Mouse (Mus musculus): Measurements from ENCODE around the gene 4931429L15Rik. TPM values are rescaled to one million over a fixed set of nuclear protein-coding genes. Genes with fewer than 3 reads are reported as not detected.

Gene 4931429L15Rik
- total RNA-seq, 2 experiments from 2014 or later, result not detected

DNA sequence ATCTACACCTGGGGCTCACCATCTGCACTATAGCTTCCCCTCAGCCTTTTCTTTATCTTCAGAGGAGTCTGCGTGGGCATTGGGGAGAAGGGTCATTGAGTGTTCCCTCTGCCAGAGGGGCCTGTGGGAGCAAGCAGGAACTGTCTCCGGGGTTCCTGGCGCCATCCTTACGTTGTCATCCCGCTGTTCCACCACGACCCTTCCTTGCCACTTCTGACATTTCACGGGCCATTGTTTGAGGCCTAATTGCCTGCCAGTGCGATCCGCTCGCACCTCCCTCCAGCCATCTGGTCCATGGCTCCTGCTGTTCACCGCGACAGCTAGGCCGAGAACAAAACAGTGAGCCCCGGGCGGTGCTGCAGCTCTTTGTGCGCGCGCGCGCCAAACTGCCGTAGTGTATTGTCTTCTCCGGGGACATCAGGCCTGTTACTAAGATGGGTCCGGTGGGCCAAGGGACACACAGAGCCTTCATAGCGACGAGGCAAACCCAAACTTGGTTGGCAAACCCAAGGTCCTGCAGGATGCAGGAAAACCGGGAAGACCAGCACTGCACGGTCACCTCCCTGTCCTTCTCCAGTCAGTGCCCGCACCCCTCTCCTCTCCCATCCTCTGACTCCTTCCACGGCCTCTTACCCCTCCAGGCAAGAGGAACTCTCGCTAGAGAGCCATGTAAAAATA, 8.9 kb upstream of the 4931429L15Rik start:
- no peak for ATAC-seq (replicated peaks; ENCODE audit: poor library complexity, severe bottlenecking)

DNA sequence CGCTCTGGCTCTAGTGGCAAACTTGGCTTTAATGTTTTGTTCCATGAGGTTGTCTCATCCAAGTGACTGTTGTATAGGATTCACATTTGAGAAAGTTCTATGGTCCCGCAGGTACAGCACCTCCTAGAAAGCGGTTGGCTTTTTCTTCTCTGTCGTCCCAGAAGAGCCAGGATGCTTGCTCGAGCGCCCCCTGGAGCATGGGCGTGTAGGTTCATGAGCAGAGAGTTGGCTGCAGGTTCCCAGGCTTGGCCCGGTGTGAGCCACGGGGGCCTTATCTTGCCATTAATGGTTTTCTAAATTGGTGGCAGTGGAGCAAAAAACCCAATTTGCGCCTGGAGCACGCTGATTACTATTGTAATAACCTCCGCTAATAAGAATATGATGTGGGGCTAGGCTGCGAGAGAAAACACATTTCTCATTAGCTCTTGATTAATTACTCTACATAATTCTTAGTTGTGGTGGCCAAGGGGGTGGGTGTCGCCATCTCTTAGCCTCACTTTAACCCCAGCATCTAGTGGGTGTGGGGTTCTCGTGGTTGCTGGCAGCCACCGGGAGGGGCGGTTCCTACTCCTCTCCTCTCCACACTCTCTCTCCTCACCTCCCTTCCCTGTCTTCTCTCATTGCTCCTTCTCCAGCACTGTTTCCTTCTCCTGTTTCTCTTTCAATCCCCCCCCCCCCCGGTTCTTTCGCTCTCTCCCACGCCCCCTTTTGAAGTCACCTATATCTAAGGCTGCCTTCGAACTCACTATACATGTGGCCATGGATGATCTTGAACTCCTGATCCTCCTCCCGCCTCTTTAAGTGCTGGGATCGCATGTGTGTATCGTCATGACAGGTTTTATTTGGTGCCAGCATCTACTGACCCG, 8.2 kb upstream of the 4931429L15Rik start:
- ATAC-seq (replicated peaks; ENCODE audit: poor library complexity, severe bottlenecking), result no peak

- no peak for ATAC-seq (replicated peaks; ENCODE audit: poor library complexity, severe bottlenecking)
Observed at GRCm38 (mm10) chr9:46326694-46327405, 7.1 kb upstream of the 4931429L15Rik start.

- no peak for ATAC-seq (replicated peaks; ENCODE audit: poor library complexity, severe bottlenecking)
Observed at GRCm38 (mm10) chr9:46320461-46320860, 675 bp upstream of the 4931429L15Rik start.

- no peak for ATAC-seq (replicated peaks; ENCODE audit: poor library complexity, severe bottlenecking)
Observed at GRCm38 (mm10) chr9:46317957-46318356, 1.8 kb downstream of the 4931429L15Rik start.

- no peak for ATAC-seq (replicated peaks; ENCODE audit: poor library complexity, severe bottlenecking)
Observed at GRCm38 (mm10) chr9:46316909-46317308, 2.9 kb downstream of the 4931429L15Rik start.

DNA sequence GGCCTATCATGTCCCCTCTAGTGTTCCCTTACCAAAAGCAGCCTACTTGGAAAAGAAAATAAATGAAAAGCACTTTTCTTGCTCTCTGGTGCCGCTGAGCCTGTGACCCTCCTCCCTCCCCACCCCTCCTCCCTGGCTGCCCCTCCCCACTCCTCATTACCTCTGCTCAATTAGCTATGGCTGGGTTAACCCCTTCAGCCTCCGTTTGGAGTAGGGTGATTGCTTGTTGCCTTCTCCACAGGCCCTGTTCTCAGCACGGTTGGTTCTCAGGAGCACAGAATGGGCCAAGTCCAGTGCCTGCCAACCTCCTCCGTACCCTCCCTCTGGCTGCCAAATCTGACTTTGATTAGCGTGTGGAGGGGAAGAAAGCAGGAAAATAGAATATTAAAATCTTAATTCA, 3.4 kb downstream of the 4931429L15Rik start:
- ATAC-seq (replicated peaks; ENCODE audit: poor library complexity, severe bottlenecking), result no peak

GRCm38 (mm10) chr9:46315807-46316365, 3.9 kb downstream of the 4931429L15Rik start:
- no peak for ATAC-seq (replicated peaks; ENCODE audit: poor library complexity, severe bottlenecking)

GRCm38 (mm10) chr9:46314921-46315320, 4.9 kb downstream of the 4931429L15Rik start:
- no peak for ATAC-seq (replicated peaks; ENCODE audit: poor library complexity, severe bottlenecking)

DNA sequence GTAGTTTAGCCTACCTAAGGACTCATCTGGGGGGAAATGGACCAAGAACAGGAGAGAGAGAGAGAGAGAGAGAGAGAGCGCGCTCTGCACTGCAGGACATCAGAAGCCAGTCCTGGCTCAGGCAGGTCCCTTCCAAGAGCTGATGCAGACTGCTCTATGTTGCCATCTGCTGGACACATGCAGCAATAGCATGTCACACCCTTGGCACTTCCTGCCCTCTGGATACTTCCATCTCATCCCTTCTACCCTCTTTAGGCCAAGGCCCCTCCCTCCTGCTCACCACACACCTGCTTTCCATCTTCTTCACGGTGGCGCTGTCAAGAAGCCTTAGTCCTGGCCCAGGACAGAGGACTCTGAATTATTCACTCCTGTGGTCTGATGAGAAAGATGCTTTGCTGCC, 5.3 kb downstream of the 4931429L15Rik start:
- peak; percentile 95 for ATAC-seq (replicated peaks; ENCODE audit: poor library complexity, severe bottlenecking)

- no peak for ATAC-seq (replicated peaks; ENCODE audit: poor library complexity, severe bottlenecking)
Observed at GRCm38 (mm10) chr9:46309121-46309520, 10.7 kb downstream of the 4931429L15Rik start.

- ATAC-seq (replicated peaks; ENCODE audit: poor library complexity, severe bottlenecking), result peak; percentile 84
Observed at GRCm38 (mm10) chr9:46302142-46302541, 17.6 kb downstream of the 4931429L15Rik start.

DNA sequence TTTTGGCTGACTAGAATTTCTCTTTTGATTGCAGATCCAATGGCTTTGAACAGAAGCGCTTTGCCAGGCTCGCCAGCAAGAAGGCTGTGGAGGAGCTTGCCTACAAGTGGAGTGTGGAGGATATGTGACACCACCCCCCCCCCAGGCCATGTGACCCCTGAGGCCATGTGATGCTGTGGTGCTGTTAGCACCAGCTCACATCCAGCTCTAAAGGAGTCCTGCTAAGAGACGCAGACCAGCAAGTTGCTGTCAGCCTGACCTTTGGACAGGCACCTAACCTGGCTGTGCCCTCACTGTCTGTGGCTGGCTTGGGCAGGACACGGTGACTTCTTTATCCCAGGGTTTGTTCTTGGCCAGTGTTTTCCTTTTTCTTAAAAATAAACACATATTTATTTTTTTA, 21.4 kb downstream of the 4931429L15Rik start:
- no peak for ATAC-seq (replicated peaks; ENCODE audit: poor library complexity, severe bottlenecking)

GRCm38 (mm10) chr9:46282631-46283436, 37.0 kb downstream of the 4931429L15Rik start, which contains the start of gene Bud13:
TSS of gene Bud13 (plus strand) at chr9:46283008.
- peak; percentile 93 for ATAC-seq (replicated peaks; ENCODE audit: poor library complexity, severe bottlenecking)

DNA sequence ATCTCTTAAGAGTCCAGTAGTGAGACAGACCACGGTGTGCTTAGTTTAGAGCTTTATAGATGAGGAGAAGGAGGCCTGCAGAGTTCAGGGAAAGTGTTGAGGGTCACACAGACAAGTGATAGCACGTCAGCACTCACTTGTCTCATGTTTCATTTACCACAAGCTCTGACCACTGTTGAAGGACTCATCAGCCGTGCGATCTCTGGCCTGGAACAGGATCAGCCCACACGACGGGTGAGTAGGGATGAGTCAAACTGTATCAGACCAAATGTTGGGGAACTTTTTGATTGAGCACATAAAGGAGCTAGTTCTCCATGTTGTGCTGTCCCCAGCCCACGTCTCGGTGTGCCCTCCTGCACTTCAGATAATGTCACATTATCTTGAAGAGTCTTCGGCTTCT, 45.3 kb downstream of the 4931429L15Rik start:
- ATAC-seq (replicated peaks; ENCODE audit: poor library complexity, severe bottlenecking), result no peak

- peak; percentile 94 for ATAC-seq (replicated peaks; ENCODE audit: poor library complexity, severe bottlenecking)
Observed at GRCm38 (mm10) chr9:46272677-46273454, 46.9 kb downstream of the 4931429L15Rik start, which contains the start of gene Zpr1. TSS of gene Zpr1 (plus strand) at chr9:46273064.

DNA sequence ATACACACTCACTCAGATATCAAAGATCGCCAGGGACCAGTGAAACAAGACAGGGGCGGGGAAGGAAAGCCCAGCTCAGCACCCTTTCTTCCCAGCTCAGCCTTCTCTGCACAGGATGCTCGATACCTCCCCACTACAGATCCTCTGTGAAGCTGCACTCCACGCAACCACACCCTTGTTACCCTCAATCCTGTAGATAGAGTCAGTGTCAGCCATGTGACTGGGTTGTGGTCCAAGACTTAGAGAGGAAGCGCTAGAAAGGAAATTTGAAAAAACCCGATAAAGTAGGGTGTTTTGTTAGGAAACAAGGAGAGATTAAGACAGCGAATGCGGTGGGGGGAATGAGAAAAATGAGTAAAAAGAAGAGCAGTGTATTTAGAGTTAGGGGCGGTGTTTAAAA, 47.7 kb downstream of the 4931429L15Rik start:
- no peak; the same call in 1 of the 2 replicates for ATAC-seq (replicated peaks; ENCODE audit: poor library complexity, severe bottlenecking)

- ATAC-seq (replicated peaks; ENCODE audit: poor library complexity, severe bottlenecking), result no peak
Observed at GRCm38 (mm10) chr9:46270782-46271181, 49.0 kb downstream of the 4931429L15Rik start.

- no peak for ATAC-seq (replicated peaks; ENCODE audit: poor library complexity, severe bottlenecking)
Observed at GRCm38 (mm10) chr9:46269125-46269524, 50.7 kb downstream of the 4931429L15Rik start.

All from granulocyte monocyte progenitor cell, adult 5-6 weeks (primary cell).